Mouse (Mus musculus): Measurements from ENCODE around the gene Itga2b.

DNA sequence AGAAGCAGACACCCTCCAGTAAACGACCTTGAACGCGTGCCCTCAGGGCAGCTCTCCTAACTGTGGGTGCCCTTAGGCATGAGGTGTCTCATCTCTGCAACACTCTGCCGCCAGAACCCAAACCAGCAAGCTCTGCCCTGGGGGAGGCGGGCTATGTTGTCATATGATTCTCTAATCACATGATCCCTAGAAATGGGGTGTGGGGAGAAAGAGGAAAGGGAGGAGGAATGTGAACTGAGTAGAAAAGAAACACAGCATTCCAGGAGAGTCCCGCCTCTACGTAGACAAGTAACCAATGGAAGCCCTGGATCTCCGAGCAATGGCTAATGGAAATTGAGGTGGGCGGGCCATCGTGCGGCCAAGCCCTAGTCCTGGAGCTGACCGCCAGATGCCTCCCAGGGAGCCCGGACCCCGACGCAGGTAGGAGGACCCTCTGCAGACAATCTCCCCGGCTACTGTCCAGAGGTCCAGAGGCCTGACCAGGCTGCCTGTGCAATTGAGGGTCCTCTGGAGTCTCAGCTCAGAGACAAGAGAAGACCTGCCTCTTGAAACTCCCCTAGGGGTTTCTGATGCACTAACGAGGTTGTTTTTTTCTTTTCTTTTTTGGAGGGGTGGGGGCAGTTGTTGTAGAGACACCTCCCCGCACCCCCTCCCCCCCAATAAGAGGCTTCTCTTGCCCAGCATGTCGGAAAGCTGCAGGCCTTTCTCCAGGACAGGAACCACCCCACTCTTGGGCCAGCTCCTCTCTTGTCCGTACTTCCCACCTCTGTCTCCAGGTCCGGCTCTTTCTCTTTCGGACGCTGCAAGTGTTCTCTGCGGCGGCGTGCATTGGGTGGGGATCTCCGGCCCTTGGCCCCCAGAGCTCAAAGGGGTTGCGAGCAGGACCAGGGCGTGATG is 39.6 kb downstream of the Itga2b start, which contains the start of gene Grn:
- TF ChIP-seq CTCF (IDR thresholded peaks at IDR 0.05; ENCODE audit: extremely low read depth, insufficient read depth, low read length) (no peak), POLR2A (IDR thresholded peaks at IDR 0.05; ENCODE audit: extremely low read depth, insufficient read depth, low read length) (peak; percentile 71)
